Mouse (Mus musculus) ES-Bruce4 (cell line): ENCODE data around the gene Acsbg1.

Source experiments
- CTCF ChIP-seq: IDR thresholded peaks from one replicate; pipeline ENCODE4 v1.8.1; 2011; ENCODE audit warnings: low read depth, low read length
- POLR2A ChIP-seq: IDR thresholded peaks from one replicate; pipeline ENCODE4 v1.8.1; 2011; ENCODE audit warnings: low read length; ENCODE audit not compliant: insufficient read depth

- no peak for TF ChIP-seq CTCF
- no peak for TF ChIP-seq POLR2A
Measured at GRCm38 (mm10) chr9:54637510-54638314, 24.0 kb downstream of the Acsbg1 start.
